Mouse (Mus musculus) midbrain, embryonic 11.5 days (tissue): ENCODE results near the gene Gsta4. TPM values are rescaled to one million over a fixed set of nuclear protein-coding genes. Genes with fewer than 3 reads are reported as not detected.
A peak's percentile ranks its signal among the peaks of the same experiment; 100 is the strongest.

Experiments
- ATAC-seq: fragments of 200-750 bp; cut with Nextera tagmentation; 2 replicates; pipeline ENCODE4 v1.8.0; 2017; ENCODE audit warnings: moderate TSS enrichment, moderate library complexity; ENCODE audit not compliant: low FRiP score
- DNase-seq: peaks from one replicate; pipeline ENCODE4 v3.0.0; 2015; ENCODE audit warnings: low spot score; ENCODE audit errors: missing footprints
- H3K27ac ChIP-seq: fragments of 300-500 bp; sonication (generic); 2 replicates; pipeline ENCODE4 v1.5.1; 2014; ENCODE audit warnings: low read depth, low read length
- H3K27me3 ChIP-seq: fragments of 300-500 bp; sonication (generic); 2 replicates; pipeline ENCODE4 v1.6.1; 2014; ENCODE audit warnings: mild to moderate bottlenecking, low read length, moderate library complexity, mixed read lengths; ENCODE audit not compliant: control insufficient read depth, insufficient read depth
- H3K36me3 ChIP-seq: fragments of 300-500 bp; sonication (generic); 2 replicates; pipeline ENCODE4 v1.6.1; 2014; ENCODE audit warnings: mild to moderate bottlenecking, low read length, moderate library complexity, mixed read lengths; ENCODE audit not compliant: control insufficient read depth, insufficient read depth
- H3K4me1 ChIP-seq: fragments of 300-500 bp; sonication (generic); 2 replicates; pipeline ENCODE4 v1.6.1; 2014; ENCODE audit warnings: low read length; ENCODE audit not compliant: control insufficient read depth, insufficient read depth
- H3K4me2 ChIP-seq: fragments of 300-500 bp; sonication (generic); 2 replicates; pipeline ENCODE4 v1.6.1; 2014; ENCODE audit warnings: mild to moderate bottlenecking, moderate library complexity
- H3K4me3 ChIP-seq: fragments of 300-500 bp; sonication (generic); 2 replicates; pipeline ENCODE4 v1.5.1; 2014; ENCODE audit warnings: low read depth, low read length
- H3K9ac ChIP-seq: fragments of 300-500 bp; sonication (generic); 2 replicates; pipeline ENCODE4 v1.6.1; 2014; ENCODE audit warnings: low read length
- H3K9me3 ChIP-seq: fragments of 300-500 bp; sonication (generic); 2 replicates; pipeline ENCODE4 v1.6.1; 2016; ENCODE audit warnings: low read length; ENCODE audit not compliant: control insufficient read depth
- WGBS: fragments of 180-500 bp; shearing (Covaris S2); extraction: QIAGEN DNeasy Blood & Tissue Kit; methylation state at CpG from one replicate; pipeline ENCODE4 v1.1.7; 2014; 5-methylcytosine and 5-hydroxymethylcytosine counted together
- polyA plus RNA-seq: library from polyadenylated mRNA; unstranded; fragments of >200 nt; fragmentation: Nextera tagmentation; extraction: Ambion mirVana; gene quantifications from 2 replicates; pipeline ENCODE4 v1.2.1, GENCODE M21; 2014

Gene Gsta4
- polyA plus RNA-seq, 1 experiment from 2014 or later, result 27.2 TPM

DNA sequence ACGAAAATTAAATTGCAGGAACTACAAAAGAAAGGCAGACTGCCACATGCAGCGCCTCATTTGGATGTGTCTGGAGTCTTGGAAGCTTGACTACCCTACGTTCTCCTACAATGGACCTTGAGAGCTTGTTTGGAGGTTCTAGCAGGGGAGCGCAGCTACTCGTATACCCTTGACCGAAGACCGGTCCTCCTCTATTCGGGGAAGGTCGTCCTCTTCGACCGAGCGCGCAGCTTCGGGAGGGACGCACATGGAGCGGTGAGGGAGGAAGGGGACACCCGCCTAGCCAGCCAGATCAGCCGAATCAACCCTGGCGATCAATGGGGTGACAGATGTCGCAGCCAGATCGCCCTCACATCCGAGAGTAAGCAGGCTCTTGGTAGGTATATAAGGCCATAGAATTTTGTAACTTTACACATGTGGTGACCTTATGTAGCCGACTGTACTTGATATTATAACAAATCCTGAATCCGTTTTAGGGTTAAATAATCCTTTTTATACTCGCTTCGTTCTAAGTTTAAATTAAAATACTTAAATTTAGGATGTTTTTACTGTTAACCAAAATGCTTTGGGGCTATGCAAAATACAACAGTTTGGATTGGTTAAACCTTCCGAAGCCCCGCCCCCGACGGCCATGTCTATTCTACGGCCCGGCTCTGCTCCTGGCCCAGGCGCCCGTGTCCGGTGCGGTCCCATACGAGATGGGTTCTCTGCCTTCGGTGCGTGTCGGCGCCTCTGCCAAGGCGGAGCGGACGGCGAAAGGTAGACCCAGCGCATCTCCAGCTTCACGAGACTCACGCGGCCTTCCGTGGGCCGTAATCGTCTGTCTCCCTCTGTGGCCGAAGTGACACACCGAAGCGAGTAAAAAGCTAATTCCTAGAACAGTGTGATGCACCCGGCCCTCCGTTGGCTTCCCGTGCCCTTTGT lies 7.0 kb upstream of the Gsta4 start:
- Histone ChIP-seq H3K27ac (peak overlapping the region; percentile 91), H3K9me3 (no peaks in the 10 kb centered on the region), H3K4me1 (no peaks in the 10 kb centered on the region), H3K4me2 (peak overlapping the region; percentile 61), H3K4me3 (peak overlapping the region; percentile 48), H3K36me3 (no peaks in the 10 kb centered on the region), H3K27me3 (no peaks in the 10 kb centered on the region), H3K9ac (peak overlapping the region; percentile 80)
- WGBS, result under 1% methylated on average over 48 of the region's 58 CpGs
- DNase-seq (peak; percentile 99), ATAC-seq (peak; percentile 98)

DNA sequence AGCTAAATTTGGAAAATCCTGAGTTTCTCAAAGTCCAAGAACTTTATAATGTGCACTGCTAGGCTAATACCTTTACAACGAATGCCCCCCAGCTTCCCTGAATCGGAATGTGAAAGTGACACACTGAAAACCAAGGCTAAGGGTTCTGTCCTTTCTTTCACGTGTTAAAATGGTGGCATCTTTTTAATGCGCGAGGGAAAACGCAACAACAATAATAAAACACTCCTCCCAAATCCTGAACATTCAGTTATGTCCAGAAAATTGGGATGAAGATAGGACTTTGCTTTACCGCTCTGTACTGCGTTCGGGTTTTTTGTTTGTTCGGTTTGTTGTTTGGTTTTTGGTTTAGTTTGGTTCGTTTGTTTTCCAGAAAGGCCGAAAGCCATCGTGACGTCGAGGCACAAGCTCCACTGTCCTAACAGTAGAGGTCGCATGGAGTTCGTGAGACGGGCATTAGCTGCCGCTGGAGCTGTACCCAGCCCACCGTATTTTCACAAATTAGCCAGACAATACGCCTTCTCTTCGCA lies 6.3 kb upstream of the Gsta4 start:
- WGBS, result 1% methylated on average over 22 of the region's 22 CpGs
- ATAC-seq, result peak; percentile 61
- H3K9ac ChIP-seq, result peak overlapping the region; percentile 80
- H3K4me3 ChIP-seq, result peak overlapping the region; percentile 48
- H3K27ac ChIP-seq, result peak overlapping the region; percentile 91
- H3K4me2 ChIP-seq, result peak overlapping the region; percentile 61
- no peaks in the 10 kb centered on the region for H3K27me3 ChIP-seq
- DNase-seq, result peak; percentile 98
- H3K36me3 ChIP-seq, result no peaks in the 10 kb centered on the region
- no peaks in the 10 kb centered on the region for H3K9me3 ChIP-seq
- no peaks in the 10 kb centered on the region for H3K4me1 ChIP-seq

DNA sequence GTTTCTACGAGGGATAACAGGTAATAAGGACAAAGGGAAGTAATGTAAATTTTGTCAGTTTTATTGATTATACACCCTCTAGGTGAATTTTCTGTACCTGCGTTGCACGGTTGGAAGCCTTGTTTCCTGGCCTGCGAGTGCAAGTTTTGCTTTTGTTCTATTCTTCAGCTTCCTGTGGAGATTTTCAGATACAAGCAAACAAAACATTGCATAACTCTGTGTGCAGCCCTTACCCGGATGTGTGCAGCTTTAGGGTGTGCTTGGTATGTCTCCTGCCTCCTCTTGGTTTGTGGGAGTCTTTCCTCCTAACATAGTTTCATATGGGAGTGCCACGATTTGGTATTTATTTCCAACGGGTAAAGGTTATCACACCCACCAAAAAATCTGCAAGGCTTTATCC lies 5.7 kb upstream of the Gsta4 start:
- peak overlapping the region; percentile 80 for H3K9ac ChIP-seq
- H3K27me3 ChIP-seq, result no peaks in the 10 kb centered on the region
- no peaks in the 10 kb centered on the region for H3K4me1 ChIP-seq
- H3K36me3 ChIP-seq, result no peaks in the 10 kb centered on the region
- H3K4me3 ChIP-seq, result peak overlapping the region; percentile 48; the same call in 1 of the 2 replicates
- H3K4me2 ChIP-seq, result peak overlapping the region; percentile 61
- no peak overlapping the region for H3K27ac ChIP-seq
- ATAC-seq, result no peak
- no peaks in the 10 kb centered on the region for H3K9me3 ChIP-seq
- WGBS, result 58% methylated on average over 7 of the region's 7 CpGs
- peak; percentile 87 for DNase-seq

DNA sequence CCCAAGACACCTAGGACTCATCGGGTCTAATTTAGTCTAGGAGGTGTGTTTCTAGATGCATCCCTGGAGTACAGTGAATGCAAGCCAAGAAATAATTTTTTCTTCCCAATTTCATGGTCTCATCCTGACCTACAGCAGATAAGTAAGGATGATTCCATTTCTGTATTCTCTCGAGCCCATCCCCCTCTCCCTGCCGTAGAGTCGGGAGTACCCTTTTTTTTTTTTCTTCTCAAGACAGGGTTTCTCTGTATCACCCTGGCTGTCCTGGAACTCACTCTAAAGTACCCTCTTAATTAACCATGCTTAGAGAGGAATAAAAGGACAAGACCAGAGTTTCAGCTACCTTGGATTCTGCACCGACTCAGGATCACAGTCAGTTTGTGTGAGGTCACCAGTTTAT lies 4.4 kb upstream of the Gsta4 start:
- H3K9ac ChIP-seq, result no peak overlapping the region
- ATAC-seq (no peak), DNase-seq (peak; percentile 69)
- no peaks in the 10 kb centered on the region for H3K36me3 ChIP-seq
- 85% methylated on average over 5 of the region's 5 CpGs for WGBS
- H3K4me1 ChIP-seq, result no peaks in the 10 kb centered on the region
- H3K27me3 ChIP-seq, result no peaks in the 10 kb centered on the region
- no peak overlapping the region for H3K4me2 ChIP-seq
- H3K27ac ChIP-seq, result no peak overlapping the region
- H3K9me3 ChIP-seq, result no peaks in the 10 kb centered on the region
- no peak overlapping the region for H3K4me3 ChIP-seq

DNA sequence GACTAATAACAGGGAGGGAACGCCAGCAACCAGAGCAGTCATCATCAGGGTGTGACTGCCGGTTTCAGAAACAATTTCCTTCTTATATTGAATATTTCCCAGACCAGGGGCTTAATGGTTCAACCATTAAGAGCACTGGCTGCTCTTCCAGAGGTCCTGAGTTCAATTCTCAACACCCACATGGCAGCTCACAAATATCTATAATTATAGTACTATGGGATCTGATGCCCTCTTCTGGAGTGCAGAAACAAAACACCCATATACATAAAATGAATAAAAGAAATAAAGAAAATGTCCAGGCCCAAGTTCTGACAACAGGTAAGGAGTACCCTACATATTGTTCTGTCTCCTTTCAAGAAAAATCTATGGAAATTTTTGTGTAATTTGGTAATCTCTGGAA lies 3.5 kb upstream of the Gsta4 start:
- Histone ChIP-seq H3K27ac (no peak overlapping the region), H3K4me2 (no peak overlapping the region), H3K9me3 (no peaks in the 10 kb centered on the region), H3K36me3 (no peaks in the 10 kb centered on the region), H3K9ac (no peak overlapping the region), H3K4me3 (no peak overlapping the region), H3K27me3 (no peaks in the 10 kb centered on the region), H3K4me1 (no peaks in the 10 kb centered on the region)
- ATAC-seq, result no peak
- 86% methylated on average over 2 of the region's 2 CpGs for WGBS
- peak; percentile 17 for DNase-seq

DNA sequence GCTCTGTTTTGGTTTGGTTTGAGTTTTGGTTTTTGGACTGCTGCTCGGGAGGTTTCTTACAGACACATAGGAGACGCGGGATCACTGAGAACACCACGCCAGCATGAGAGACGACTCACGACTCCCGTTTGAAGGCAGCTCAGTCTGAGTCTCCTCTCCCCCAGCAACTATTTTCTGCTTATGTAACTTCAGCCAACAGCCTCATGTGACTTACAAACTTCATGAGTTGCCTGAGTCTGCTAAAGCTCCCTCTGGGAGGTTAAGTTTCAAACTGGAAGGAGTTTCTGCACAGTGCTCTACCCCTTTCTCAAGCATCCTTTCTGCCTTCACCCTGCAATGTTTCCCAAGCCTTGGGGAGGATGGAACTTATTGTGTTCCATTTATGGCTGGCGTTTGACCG lies 3.1 kb downstream of the Gsta4 start:
- Histone ChIP-seq H3K36me3 (no peaks in the 10 kb centered on the region), H3K27ac (no peak overlapping the region), H3K4me1 (peaks cover 4% of the 10 kb centered on the region), H3K9ac (no peak overlapping the region), H3K27me3 (peaks cover 3% of the 10 kb centered on the region; the same call in 1 of the 2 replicates), H3K4me2 (no peak overlapping the region), H3K4me3 (no peak overlapping the region), H3K9me3 (no peaks in the 10 kb centered on the region)
- ATAC-seq (no peak), DNase-seq (no peak)
- 86% methylated on average over 9 of the region's 9 CpGs for WGBS

DNA sequence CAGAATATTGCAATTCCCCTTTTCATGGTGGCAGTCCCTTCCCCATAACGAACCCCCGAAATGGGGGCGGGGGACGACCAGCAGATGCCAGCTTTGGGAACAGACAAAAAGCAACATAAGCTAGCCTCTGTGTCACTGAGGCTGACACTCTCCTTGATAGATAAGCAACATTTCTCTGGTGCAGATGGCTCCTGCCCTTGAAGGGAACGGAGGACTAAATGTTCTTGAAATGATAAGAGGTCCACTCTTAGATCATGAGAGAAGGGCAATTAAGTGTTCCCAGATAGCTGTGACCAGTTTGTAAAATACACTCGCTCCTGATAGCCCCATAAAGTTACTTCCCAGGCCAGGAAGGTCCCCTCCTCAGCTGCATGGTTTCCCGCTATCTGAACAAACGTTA lies 6.3 kb downstream of the Gsta4 start:
- ATAC-seq (no peak), DNase-seq (no peak)
- Histone ChIP-seq H3K36me3 (no peaks in the 10 kb centered on the region), H3K4me3 (no peak overlapping the region), H3K27ac (no peak overlapping the region), H3K27me3 (peaks cover 3% of the 10 kb centered on the region; the same call in 1 of the 2 replicates), H3K4me2 (no peak overlapping the region), H3K9ac (no peak overlapping the region), H3K9me3 (no peaks in the 10 kb centered on the region), H3K4me1 (peaks cover 10% of the 10 kb centered on the region)
- 88% methylated on average over 8 of the region's 8 CpGs for WGBS

DNA sequence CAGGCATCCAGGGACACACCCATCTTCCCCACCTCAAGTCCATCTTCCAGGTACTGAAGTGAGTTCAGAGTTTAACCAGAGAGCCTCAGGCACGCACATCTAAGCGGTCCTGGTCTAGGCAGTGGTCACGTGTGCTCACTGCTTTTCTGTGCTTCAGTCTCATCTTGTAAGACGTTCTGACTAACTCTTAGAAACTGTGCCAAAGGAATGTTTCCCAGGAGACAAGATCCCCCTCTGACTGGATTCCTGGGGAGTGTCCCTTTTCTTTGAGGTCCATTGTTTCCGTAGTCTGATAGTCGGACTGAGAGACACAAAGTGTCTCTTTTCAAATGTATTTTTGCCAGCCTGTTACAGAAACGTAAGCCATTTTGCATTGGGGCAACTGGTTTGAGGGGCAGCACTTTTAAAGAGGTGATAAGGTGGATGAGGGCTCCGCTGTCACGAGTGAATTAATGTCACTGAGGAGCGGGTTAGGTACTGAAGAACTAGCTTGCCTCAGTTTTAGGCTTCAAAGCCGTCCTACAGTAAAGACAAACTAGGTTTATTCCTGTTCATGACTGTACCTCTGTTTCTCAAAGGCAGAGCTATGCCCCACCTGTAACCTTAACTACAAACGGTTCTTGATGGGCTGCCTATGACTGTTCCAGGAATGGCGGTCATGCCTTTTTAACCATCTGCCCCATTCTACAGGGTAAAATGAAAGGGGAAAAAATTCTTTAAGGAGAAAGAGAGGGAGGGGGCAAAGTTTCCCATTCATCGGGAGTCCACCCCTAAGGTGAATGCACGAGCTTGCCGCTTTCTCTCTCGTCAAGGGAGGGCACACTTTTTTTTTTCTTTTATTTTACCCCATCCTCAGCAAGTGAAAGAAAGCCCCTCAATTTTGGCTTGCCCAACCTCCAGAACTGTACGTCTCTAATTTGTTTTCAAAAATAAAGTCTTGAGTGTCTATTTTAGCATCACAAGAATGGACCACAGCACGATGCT lies 8.4 kb downstream of the Gsta4 start:
- Histone ChIP-seq H3K4me1 (peaks cover 10% of the 10 kb centered on the region), H3K27me3 (peaks cover 3% of the 10 kb centered on the region; the same call in 1 of the 2 replicates), H3K9ac (peak overlapping the region; percentile 33), H3K36me3 (no peaks in the 10 kb centered on the region), H3K9me3 (no peaks in the 10 kb centered on the region), H3K4me3 (peak overlapping the region; percentile 32), H3K4me2 (peak overlapping the region; percentile 62), H3K27ac (no peak overlapping the region)
- peak; percentile 89 for DNase-seq
- 2% methylated on average over 19 of the region's 19 CpGs for WGBS
- peak; percentile 34; the same call in 1 of the 2 replicates for ATAC-seq
